Mouse (Mus musculus): ENCODE data around the gene C1ql1.

- no peak for TF ChIP-seq CTCF (IDR thresholded peaks at IDR 0.05; ENCODE audit: low read depth, low read length)
- no peak for TF ChIP-seq EP300 (IDR thresholded peaks at IDR 0.05; ENCODE audit: insufficient read depth, low read depth, low read length)
These were observed 45.2 kb upstream of the C1ql1 start for GRCm38 (mm10) chr11:102991681-102992080.

All from ES-Bruce4 (cell line).